19 mouse cellular contexts compared by ENCODE assay signal in the genomic region with DNA sequence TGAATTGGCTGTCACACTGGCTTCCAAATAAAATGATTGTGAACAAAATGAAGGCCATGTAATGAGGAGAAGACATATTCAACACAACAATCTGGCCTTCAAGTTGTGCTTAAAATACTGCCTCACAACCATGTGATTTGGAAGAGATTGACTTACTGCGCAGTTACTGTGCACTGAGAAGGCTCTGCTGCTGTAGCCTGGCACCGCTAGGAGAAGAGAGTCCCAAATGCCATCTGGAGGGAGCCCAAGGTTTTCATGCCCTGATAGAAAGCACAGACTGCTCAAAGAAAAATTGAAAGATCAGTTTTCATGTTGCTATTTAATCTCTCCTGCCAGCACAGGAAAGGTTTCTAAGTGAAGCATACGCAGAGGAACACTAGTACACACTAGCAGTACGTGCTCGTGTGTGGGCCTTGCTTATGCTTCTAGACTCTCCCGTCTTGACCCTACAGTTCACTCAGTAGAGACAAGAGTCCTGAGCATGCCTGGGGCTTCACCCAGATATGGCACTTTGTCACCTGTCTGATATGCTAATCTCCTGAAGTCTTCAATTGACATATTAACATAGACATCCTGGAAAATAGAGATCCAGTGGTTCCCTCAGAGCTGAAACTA.
DNase-seq lines count a peak whose midpoint lies in the region; TF ChIP-seq lines count a peak whose summit lies in the region.
"Had no signal": no experiment of that assay in that cellular context is flagged by ENCODE, and none has a peak within 500 bp of the region (broad histone marks: within the 10 kb centered on the region; RNA-seq: fewer than 3 reads in every experiment).

No protein-coding gene starts in this region.

- intact Hi-C loops in heart, adult 2 months (cut with DNase I): no loop called here

- 41% methylated on average over 6 of the region's 6 CpGs for WGBS in cerebellum, adult 2 months
- 72% methylated on average over 6 of the region's 6 CpGs for WGBS in heart, adult 2 months

- no peak overlapping the region for H3K4me3 ChIP-seq in cerebellum, adult 2 months (replicated peaks; ENCODE audit: insufficient read depth, low read depth, low read length)
- no peak overlapping the region for H3K4me3 ChIP-seq in heart, adult 2 months
- H3K4me3 ChIP-seq: embryonic facial prominence, embryonic 15.5 days; heart, embryonic 15.5 days; hindbrain, embryonic 13.5 days; midbrain, embryonic 15.5 days had no signal

- TF ChIP-seq EP300 in heart, adult 2 months (IDR thresholded peaks at IDR 0.05; ENCODE audit: insufficient read depth, low read depth, low read length): no peak

- DNase-seq in cerebellum, adult 2 months: peak in 1 of 2 experiments; percentile 6
- DNase-seq in cerebellum, adult 11 months: no peak
- DNase-seq in heart, adult 2 months: no peak
- no peak for DNase-seq in heart, adult 9 months (ENCODE audit: low spot score in 2 of 2)
- peak; percentile 65 for DNase-seq in brain, adult 2 months (ENCODE audit: low read depth, low spot score)
- DNase-seq in layer of hippocampus, adult 9-11 months: peak; percentile 64
- DNase-seq in kidney, postnatal 36 days: no peak
- DNase-seq in adrenal gland, postnatal 4 days (ENCODE audit: low spot score in 2 of 2): no peak
- DNase-seq: adrenal gland, postnatal 25 days; kidney, adult 11 months; kidney, postnatal 25 days; left cerebral cortex, postnatal 4 days; lung, embryonic 14.5 days; thymus, postnatal 36 days had no signal

- no peak overlapping the region for H3K27ac ChIP-seq in cerebellum, adult 2 months (ENCODE audit: insufficient read depth, low read length)
- H3K27ac ChIP-seq in heart, adult 2 months: no peak overlapping the region
- H3K27ac ChIP-seq: embryonic facial prominence, embryonic 15.5 days; heart, embryonic 15.5 days; hindbrain, embryonic 13.5 days; midbrain, embryonic 15.5 days had no signal

- no peaks in the 10 kb centered on the region for H3K36me3 ChIP-seq in heart, adult 2 months (ENCODE audit: control insufficient read depth, insufficient read depth, low read length)
- H3K36me3 ChIP-seq: embryonic facial prominence, embryonic 15.5 days; heart, embryonic 15.5 days; hindbrain, embryonic 13.5 days; midbrain, embryonic 15.5 days had no signal

- H3K4me1 ChIP-seq in cerebellum, adult 2 months (ENCODE audit: control insufficient read depth, insufficient read depth, low read length): no peaks in the 10 kb centered on the region
- peaks cover 2% of the 10 kb centered on the region; the same call in 1 of the 2 replicates for H3K4me1 ChIP-seq in heart, adult 2 months (ENCODE audit: control insufficient read depth, insufficient read depth, low read length)
- H3K4me1 ChIP-seq: embryonic facial prominence, embryonic 15.5 days; hindbrain, embryonic 13.5 days; midbrain, embryonic 15.5 days had no signal

- 0 out of 2 replicates have a peak, but pooled peaks have one; percentile 2 for TF ChIP-seq CTCF in cerebellum, adult 2 months (IDR thresholded peaks at IDR 0.05; ENCODE audit: borderline replicate concordance, insufficient read depth, low read depth, low read length)
- 0 out of 2 replicates have a peak, but pooled peaks have one; percentile 4 for TF ChIP-seq CTCF in heart, adult 2 months (IDR thresholded peaks at IDR 0.05)

- H3K9ac ChIP-seq in heart, adult 2 months (ENCODE audit: low read depth, low read length): no peak overlapping the region
- H3K9ac ChIP-seq: embryonic facial prominence, embryonic 15.5 days; heart, embryonic 15.5 days; hindbrain, embryonic 13.5 days; lung, embryonic 14.5 days; midbrain, embryonic 15.5 days had no signal

- H3K27me3 ChIP-seq in cerebellum, adult 2 months (ENCODE audit: control insufficient read depth, insufficient read depth, low read length): no peaks in the 10 kb centered on the region
- H3K27me3 ChIP-seq in heart, adult 2 months (ENCODE audit: control insufficient read depth, insufficient read depth, low read length): no peaks in the 10 kb centered on the region
- H3K27me3 ChIP-seq: CH12.LX; embryonic facial prominence, embryonic 15.5 days; heart, embryonic 15.5 days; hindbrain, embryonic 13.5 days; midbrain, embryonic 15.5 days had no signal

- no peak for TF ChIP-seq POLR2A in cerebellum, adult 2 months (IDR thresholded peaks at IDR 0.05; ENCODE audit: borderline replicate concordance, insufficient read depth, low read length)
- no peak for TF ChIP-seq POLR2A in heart, adult 2 months (IDR thresholded peaks at IDR 0.05; ENCODE audit: insufficient read depth, low read depth, low read length)

- H3K79me2 ChIP-seq in heart, adult 2 months (replicated peaks; ENCODE audit: control insufficient read depth, insufficient read depth, low read length): no peaks in the 10 kb centered on the region

Comparison
In these comparisons a context has a peak if more than half of its experiments do, and no peak if none do; other contexts are left out.
1. DNase-seq: peak in brain, adult 2 months (single experiment) and layer of hippocampus, adult 9-11 months (single experiment); none in cerebellum, adult 11 months (single experiment), heart, adult 2 months (0 of 2), heart, adult 9 months (0 of 2), kidney, postnatal 36 days (0 of 2) and adrenal gland, postnatal 4 days (0 of 2).